Mouse (Mus musculus) midbrain, embryonic 14.5 days (tissue): ENCODE results near the gene Mad2l1bp. TPM values are rescaled to one million over a fixed set of nuclear protein-coding genes. Genes with fewer than 3 reads are reported as not detected.

ENCODE experiments used
- ATAC-seq: fragments of 200-750 bp; cut with Nextera tagmentation; 2 replicates; pipeline ENCODE4 v1.8.0; 2017; ENCODE audit warnings: moderate number of reproducible peaks, moderate library complexity; ENCODE audit not compliant: low FRiP score, low TSS enrichment
- DNase-seq: peaks from one replicate; pipeline ENCODE4 v3.0.0-alpha.2; 2015
- H3K27ac ChIP-seq: fragments of 300-500 bp; sonication (generic); replicated peaks from 2 replicates; pipeline ENCODE4 v1.5.1; 2014; ENCODE audit warnings: mild to moderate bottlenecking, low read depth, low read length, moderate library complexity
- H3K27me3 ChIP-seq: fragments of 300-500 bp; sonication (generic); 2 replicates; pipeline ENCODE4 v1.6.1; 2014; ENCODE audit warnings: low read length, control low read depth, mixed read lengths; ENCODE audit not compliant: control insufficient read depth, insufficient read depth
- H3K36me3 ChIP-seq: fragments of 300-500 bp; sonication (generic); 2 replicates; pipeline ENCODE4 v1.6.1; 2014; ENCODE audit warnings: low read length, control low read depth; ENCODE audit not compliant: control insufficient read depth, insufficient read depth
- H3K4me1 ChIP-seq: fragments of 300-500 bp; sonication (generic); 2 replicates; pipeline ENCODE4 v1.6.1; 2014; ENCODE audit warnings: mild to moderate bottlenecking, antibody characterized with exemption, low read length, control low read depth; ENCODE audit not compliant: control insufficient read depth, insufficient read depth
- H3K4me2 ChIP-seq: fragments of 300-500 bp; sonication (generic); 2 replicates; pipeline ENCODE4 v1.6.1; 2014; ENCODE audit warnings: mild to moderate bottlenecking, low read length, moderate library complexity
- H3K4me3 ChIP-seq: fragments of 300-500 bp; sonication (generic); replicated peaks from 2 replicates; pipeline ENCODE4 v1.5.1; 2014; ENCODE audit warnings: low read depth, low read length
- H3K9ac ChIP-seq: fragments of 300-500 bp; sonication (generic); replicated peaks from 2 replicates; pipeline ENCODE4 v1.6.1; 2014; ENCODE audit warnings: mild to moderate bottlenecking, low read length, moderate library complexity
- H3K9me3 ChIP-seq: fragments of 300-500 bp; sonication (generic); 2 replicates; pipeline ENCODE4 v1.6.1; 2016; ENCODE audit warnings: low read length, control low read depth, mixed read lengths; ENCODE audit not compliant: control insufficient read depth
- WGBS: fragments of 180-500 bp; shearing (Covaris S2); extraction: QIAGEN DNeasy Blood & Tissue Kit; methylation state at CpG from one replicate; pipeline ENCODE4 v1.1.7; 2014; 5-methylcytosine and 5-hydroxymethylcytosine counted together
- polyA plus RNA-seq: library from polyadenylated mRNA; unstranded; fragments of >200 nt; fragmentation: Nextera tagmentation; extraction: Ambion mirVana; gene quantifications from 2 replicates; pipeline ENCODE4 v1.2.1, GENCODE M21; 2014

The Mad2l1bp gene
- polyA plus RNA-seq, 1 experiment from 2014 or later = 22.4 TPM

DNA sequence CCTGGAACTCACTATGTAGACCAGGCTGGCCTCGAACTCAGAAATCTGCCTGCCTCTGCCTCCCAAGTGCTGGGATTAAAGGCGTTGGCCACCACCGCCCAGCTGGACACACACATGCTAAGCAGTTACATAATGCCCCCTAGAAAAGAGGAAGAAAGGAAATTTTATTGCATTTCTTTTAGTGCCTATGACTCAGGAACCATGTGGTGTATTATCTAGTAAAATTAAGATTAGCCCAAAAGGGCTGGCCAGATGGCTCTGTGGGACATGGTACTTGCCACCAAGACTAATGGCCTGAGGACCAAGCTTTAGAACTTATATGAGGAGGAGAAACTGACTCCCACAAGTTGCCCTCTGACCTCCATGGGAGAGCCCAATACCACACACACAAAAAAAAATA lies 13.5 kb downstream of the Mad2l1bp start:
- H3K9me3 ChIP-seq = no peaks in the 10 kb centered on the region
- H3K4me3 ChIP-seq = no peak overlapping the region
- H3K27me3 ChIP-seq = no peaks in the 10 kb centered on the region
- H3K9ac ChIP-seq = no peak overlapping the region
- no peak for ATAC-seq
- H3K4me2 ChIP-seq = no peak overlapping the region
- H3K36me3 ChIP-seq = no peaks in the 10 kb centered on the region
- H3K27ac ChIP-seq = no peak overlapping the region
- DNase-seq = no peak
- H3K4me1 ChIP-seq = peaks cover 11% of the 10 kb centered on the region
- 91% methylated on average over 3 of the region's 3 CpGs for WGBS

DNA sequence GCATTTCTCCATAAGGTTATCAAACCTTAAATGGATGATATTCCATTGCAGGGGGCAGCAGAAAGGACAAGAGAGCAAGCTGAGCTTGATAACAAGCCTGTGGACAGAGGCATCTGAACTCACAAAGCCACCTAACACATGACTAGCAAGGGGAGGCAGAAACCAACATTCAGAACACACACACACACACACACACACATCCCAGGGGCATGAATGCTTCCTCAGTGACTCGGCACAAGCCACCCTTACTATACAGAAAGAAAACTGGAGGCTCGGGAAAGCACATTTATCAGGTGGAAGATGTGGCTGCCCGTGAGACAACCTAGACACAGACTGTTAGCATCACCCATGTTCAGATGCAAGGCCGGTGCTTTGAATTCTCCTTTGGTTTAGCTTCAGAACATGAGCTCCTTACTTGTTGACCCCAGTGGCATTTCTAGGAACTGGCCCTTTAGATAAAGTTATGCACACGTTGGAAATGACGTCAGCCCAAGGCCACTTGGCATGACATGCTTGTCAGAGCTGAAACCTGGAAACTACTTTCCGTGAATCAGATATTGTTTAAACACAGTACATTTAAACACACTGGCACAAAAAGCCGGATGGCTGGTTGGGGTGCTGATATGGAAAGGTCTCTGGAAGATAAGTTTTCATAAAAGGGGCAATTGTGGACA lies 14.7 kb downstream of the Mad2l1bp start:
- H3K4me3 ChIP-seq = no peak overlapping the region
- H3K27me3 ChIP-seq = no peaks in the 10 kb centered on the region
- DNase-seq (no peak), ATAC-seq (no peak)
- WGBS = 86% methylated on average over 8 of the region's 8 CpGs
- no peak overlapping the region for H3K27ac ChIP-seq
- H3K9ac ChIP-seq = no peak overlapping the region
- H3K36me3 ChIP-seq = no peaks in the 10 kb centered on the region
- H3K9me3 ChIP-seq = no peaks in the 10 kb centered on the region
- no peak overlapping the region for H3K4me2 ChIP-seq
- peaks cover 8% of the 10 kb centered on the region; the same call in 1 of the 2 replicates for H3K4me1 ChIP-seq

DNA sequence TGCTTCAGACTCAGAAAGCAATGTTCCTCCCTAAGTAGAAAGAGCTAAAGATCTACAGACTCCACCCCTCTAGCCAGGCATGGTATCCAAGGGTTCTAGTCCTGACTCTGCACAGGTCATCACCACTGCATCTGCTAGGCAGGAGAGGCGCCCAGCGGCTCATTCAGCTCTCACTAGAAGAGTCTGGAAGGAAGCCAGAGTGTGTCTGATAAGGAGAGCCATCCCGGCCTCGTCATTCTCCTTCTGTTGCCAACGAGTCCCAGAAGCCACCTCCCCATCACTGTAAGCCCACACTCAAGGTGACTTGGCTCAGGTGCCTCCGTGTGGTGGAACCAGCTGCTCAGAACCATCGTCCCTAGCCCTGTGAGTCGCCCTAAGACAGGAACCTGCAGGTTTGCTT lies 20.5 kb downstream of the Mad2l1bp start:
- Histone ChIP-seq H3K4me2 (no peak overlapping the region), H3K4me1 (no peaks in the 10 kb centered on the region), H3K27ac (no peak overlapping the region), H3K4me3 (no peak overlapping the region), H3K9ac (no peak overlapping the region), H3K9me3 (no peaks in the 10 kb centered on the region), H3K36me3 (peaks cover 25% of the 10 kb centered on the region), H3K27me3 (no peaks in the 10 kb centered on the region)
- DNase-seq (no peak), ATAC-seq (no peak)
- 78% methylated on average over 8 of the region's 8 CpGs for WGBS

DNA sequence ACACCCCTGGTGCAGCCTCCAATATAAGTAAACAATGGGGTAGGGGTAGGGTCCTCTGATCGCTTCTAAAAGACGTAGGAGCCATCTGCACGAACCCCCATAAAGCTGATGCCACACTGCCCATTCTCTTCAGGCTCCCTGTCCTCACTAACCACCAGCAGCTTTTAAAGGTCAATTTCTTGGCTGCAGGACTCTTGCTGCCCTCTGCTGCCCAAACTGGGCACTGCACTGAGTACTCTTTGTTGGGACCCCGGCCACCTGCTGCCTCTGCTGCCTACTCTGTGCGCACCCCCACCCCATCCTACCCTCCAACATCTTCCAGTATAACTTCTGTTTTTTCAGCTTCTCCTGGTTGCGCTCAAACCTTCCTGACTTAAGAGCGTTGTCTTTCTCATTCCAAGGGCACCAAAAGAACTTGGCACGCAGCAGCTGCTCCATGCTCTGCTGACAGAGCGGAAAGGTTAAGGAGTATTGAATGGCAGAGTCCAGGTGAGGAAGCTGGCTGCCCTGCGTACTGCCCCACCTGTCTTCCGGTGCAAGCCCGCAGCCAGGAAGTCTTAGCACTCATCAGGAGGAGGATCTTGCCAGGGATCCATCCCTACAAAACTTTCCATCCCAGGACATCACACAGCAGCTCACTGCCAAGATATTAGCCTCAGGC lies 21.2 kb downstream of the Mad2l1bp start:
- peak; percentile 55; the same call in 1 of the 2 replicates for ATAC-seq
- peak; percentile 86 for DNase-seq
- Histone ChIP-seq H3K4me2 (no peak overlapping the region), H3K27me3 (no peaks in the 10 kb centered on the region), H3K4me1 (no peaks in the 10 kb centered on the region), H3K27ac (no peak overlapping the region), H3K9ac (no peak overlapping the region; the same call in 1 of the 2 replicates), H3K9me3 (no peaks in the 10 kb centered on the region), H3K36me3 (peaks cover 31% of the 10 kb centered on the region), H3K4me3 (no peak overlapping the region)
- WGBS = 12% methylated on average over 12 of the region's 12 CpGs

DNA sequence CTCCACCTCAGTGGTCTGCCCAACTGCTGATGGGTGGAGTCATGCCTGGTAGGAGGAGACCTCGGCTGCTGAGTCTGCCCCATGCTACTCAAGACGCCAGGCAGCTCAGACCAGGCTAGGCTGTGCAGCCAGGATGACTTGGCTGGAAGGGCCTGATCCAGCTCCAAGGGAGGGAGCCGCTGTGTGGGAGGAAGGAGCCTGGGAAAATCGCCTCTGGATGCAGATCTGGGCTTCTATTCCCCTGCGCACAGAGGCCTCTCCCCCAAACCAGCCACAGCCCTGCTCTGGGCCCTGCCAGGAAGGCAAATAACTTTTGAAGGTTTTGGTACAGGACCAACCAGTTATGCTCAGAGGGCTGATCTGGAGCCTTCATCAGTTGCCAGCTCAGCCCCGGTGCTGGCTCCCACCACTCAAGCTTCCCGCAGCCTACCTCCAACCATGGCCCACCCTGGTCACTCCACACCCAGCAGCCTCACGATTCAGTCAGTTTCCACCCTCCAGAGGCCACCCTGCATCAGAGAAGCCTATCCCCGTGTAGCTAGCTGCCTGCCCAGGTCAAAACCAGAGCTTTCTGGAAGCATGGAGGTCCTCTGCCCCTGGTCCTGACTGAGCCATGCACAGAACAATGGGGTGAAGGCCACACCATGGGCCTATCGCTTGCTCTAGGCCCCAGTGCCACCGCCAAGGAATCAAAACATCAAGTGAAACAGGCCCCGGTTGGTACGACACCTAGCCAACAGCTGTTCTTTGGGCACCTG lies 23.4 kb downstream of the Mad2l1bp start:
- WGBS = 81% methylated on average over 13 of the region's 13 CpGs
- no peak overlapping the region for H3K4me2 ChIP-seq
- no peaks in the 10 kb centered on the region for H3K9me3 ChIP-seq
- H3K36me3 ChIP-seq = peaks cover 54% of the 10 kb centered on the region
- DNase-seq (no peak), ATAC-seq (no peak)
- H3K27ac ChIP-seq = no peak overlapping the region
- no peak overlapping the region for H3K9ac ChIP-seq
- H3K27me3 ChIP-seq = no peaks in the 10 kb centered on the region
- no peaks in the 10 kb centered on the region for H3K4me1 ChIP-seq
- no peak overlapping the region for H3K4me3 ChIP-seq

DNA sequence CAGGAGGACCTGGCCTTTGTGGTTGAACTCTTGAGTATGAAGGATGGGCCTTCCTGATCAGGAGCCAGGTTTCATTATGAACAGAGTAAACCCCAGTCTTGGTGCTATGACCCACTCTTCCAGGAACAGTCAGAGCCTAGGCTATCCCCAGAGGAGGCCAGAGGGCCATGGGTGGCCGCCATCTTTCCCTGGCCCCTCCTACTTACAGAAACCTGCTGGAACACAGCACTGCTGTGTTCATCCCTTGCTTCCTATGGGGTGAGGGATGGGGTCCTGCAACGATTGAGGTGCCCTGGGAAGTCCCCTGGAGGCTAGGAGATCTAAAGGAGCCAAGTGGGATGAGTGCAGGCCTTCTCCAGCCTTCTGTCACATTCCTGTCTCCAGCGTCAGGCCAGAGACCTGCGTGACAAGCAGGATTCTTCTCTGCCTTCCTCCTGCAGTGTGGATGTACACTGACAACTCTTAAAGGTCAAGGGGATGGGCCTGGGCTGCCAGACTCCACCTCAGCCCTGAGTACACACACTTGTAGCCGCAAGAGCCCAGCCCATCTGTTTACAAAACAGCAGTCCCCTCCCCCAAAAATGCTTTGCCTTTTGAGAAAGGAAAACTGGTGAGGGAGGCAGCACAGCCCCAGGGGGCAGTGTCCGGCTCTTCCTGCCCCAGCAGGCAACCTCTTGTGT lies 25.4 kb downstream of the Mad2l1bp start:
- no peak overlapping the region for H3K27ac ChIP-seq
- no peaks in the 10 kb centered on the region for H3K9me3 ChIP-seq
- no peak overlapping the region for H3K4me2 ChIP-seq
- no peak overlapping the region for H3K9ac ChIP-seq
- peaks cover 74% of the 10 kb centered on the region for H3K36me3 ChIP-seq
- H3K27me3 ChIP-seq = no peaks in the 10 kb centered on the region
- no peak overlapping the region for H3K4me3 ChIP-seq
- ATAC-seq = no peak
- H3K4me1 ChIP-seq = no peaks in the 10 kb centered on the region
- no peak for DNase-seq
- 89% methylated on average over 6 of the region's 6 CpGs for WGBS

DNA sequence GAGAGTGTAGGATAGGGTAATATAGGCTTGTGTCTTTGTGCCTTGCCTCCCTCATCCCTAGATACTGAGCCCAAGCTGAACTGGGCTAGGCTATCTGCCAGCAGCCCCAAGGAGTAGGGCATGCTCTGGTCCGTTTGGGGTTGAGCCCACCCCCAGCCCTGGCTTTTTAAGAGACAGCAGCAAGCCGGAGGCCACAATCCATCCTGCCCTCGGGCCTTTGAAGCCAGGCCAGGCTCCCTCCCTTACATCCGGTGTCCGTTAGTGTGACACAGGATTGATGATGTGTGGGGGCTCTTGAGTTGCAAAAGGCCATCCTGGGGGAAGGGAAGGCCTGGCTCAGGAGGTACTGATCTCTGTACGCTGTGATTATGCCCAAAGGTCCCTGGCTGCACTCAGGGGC lies 26.7 kb downstream of the Mad2l1bp start:
- 87% methylated on average over 6 of the region's 6 CpGs for WGBS
- ATAC-seq (no peak), DNase-seq (no peak)
- Histone ChIP-seq H3K27me3 (no peaks in the 10 kb centered on the region), H3K4me3 (no peak overlapping the region), H3K4me2 (no peak overlapping the region), H3K4me1 (no peaks in the 10 kb centered on the region), H3K9ac (no peak overlapping the region), H3K27ac (no peak overlapping the region), H3K9me3 (no peaks in the 10 kb centered on the region), H3K36me3 (peaks cover 87% of the 10 kb centered on the region)

DNA sequence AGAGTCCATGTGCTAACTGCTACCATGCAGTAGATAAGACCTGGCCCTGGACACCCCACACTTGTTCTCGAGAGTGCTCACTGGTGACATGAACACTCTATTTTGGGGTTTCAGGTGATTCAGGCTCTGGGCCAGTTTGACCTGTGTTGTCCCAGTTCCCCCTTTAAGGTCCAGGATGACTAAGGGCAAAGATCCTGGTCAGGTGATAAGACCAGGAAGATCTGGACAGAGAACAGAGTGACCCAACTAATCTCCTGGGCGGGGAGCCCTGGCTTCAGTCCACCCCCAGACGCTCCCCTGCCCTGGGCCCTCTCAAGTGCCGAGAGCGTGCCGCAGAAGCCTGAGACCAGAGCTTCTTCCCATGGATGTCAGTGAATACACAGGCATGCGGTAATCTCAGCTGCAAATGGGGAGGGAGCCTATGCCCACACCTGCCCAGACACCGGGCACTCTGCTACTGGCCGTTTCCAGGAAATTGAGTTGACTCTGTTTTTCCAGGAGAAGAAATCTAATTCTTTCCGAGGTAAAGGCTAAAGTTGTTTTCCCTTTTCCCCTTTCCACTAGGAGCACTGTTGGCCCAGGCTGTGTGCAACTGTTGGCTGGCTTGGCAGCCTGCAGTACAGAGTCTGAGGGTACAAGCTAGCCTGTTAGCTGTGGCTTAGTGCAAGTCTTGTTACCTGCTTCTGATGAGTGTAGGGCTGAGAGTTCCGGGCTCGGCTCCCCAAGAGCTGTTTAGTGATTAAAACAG lies 29.2 kb downstream of the Mad2l1bp start:
- WGBS = 92% methylated on average over 12 of the region's 12 CpGs
- no peak for DNase-seq
- H3K27me3 ChIP-seq = no peaks in the 10 kb centered on the region
- ATAC-seq = no peak
- no peak overlapping the region for H3K27ac ChIP-seq
- no peak overlapping the region for H3K4me2 ChIP-seq
- H3K36me3 ChIP-seq = peaks cover 79% of the 10 kb centered on the region
- H3K9me3 ChIP-seq = no peaks in the 10 kb centered on the region
- no peak overlapping the region for H3K9ac ChIP-seq
- no peak overlapping the region for H3K4me3 ChIP-seq
- H3K4me1 ChIP-seq = no peaks in the 10 kb centered on the region
